Mouse (Mus musculus) heart, postnatal 0 days (tissue): ENCODE measurements around the gene Igsf23. TPM values are rescaled to one million over a fixed set of nuclear protein-coding genes. Genes with fewer than 3 reads are reported as not detected.
A peak's percentile ranks its signal among the peaks of the same experiment; 100 is the strongest.

Experiments used
- ATAC-seq: fragments of 200-750 bp; cut with Nextera tagmentation; 2 replicates; pipeline ENCODE4 v1.8.0; 2017; ENCODE audit warnings: low read depth, moderate number of reproducible peaks, moderate library complexity; ENCODE audit not compliant: insufficient read depth
- DNase-seq: peaks from one replicate; pipeline ENCODE4 v3.0.0-alpha.2; 2016; ENCODE audit warnings: low spot score
- H3K27ac ChIP-seq: fragments of 300-500 bp; sonication (generic); 2 replicates; pipeline ENCODE4 v1.5.1; 2014; ENCODE audit warnings: low read depth, mild to moderate bottlenecking
- H3K27me3 ChIP-seq: fragments of 300-500 bp; sonication (generic); 2 replicates; pipeline ENCODE4 v1.6.1; 2014; ENCODE audit warnings: low read length, mixed read lengths; ENCODE audit not compliant: control insufficient read depth, insufficient read depth
- H3K36me3 ChIP-seq: fragments of 300-500 bp; sonication (generic); replicated peaks from 2 replicates; pipeline ENCODE4 v1.6.1; 2014; ENCODE audit warnings: low read length, mixed read lengths; ENCODE audit not compliant: control insufficient read depth, insufficient read depth
- H3K4me1 ChIP-seq: fragments of 300-500 bp; sonication (generic); 2 replicates; pipeline ENCODE4 v1.6.1; 2014; ENCODE audit warnings: antibody characterized with exemption; ENCODE audit not compliant: control insufficient read depth, insufficient read depth
- H3K4me2 ChIP-seq: fragments of 300-500 bp; sonication (generic); 2 replicates; pipeline ENCODE4 v1.6.1; 2014; ENCODE audit warnings: low read depth, mild to moderate bottlenecking, low read length, moderate library complexity
- H3K4me3 ChIP-seq: fragments of 300-500 bp; sonication (generic); 2 replicates; pipeline ENCODE4 v1.5.1; 2014; ENCODE audit warnings: low read depth, low read length
- H3K9ac ChIP-seq: fragments of 300-500 bp; sonication (generic); replicated peaks from 2 replicates; pipeline ENCODE4 v1.6.1; 2014; ENCODE audit warnings: low read depth, low read length, mixed read lengths
- H3K9me3 ChIP-seq: fragments of 300-500 bp; sonication (generic); replicated peaks from 2 replicates; pipeline ENCODE4 v1.6.1; 2016; ENCODE audit warnings: low read length; ENCODE audit not compliant: control insufficient read depth
- CTCF ChIP-seq: IDR thresholded peaks from 2 replicates; pipeline ENCODE4 v1.5.1; 2016; ENCODE audit warnings: antibody characterized with exemption, control low read depth, low read depth
- EP300 ChIP-seq: IDR thresholded peaks from 2 replicates; pipeline ENCODE4 v1.6.1; 2016; ENCODE audit warnings: antibody characterized with exemption, low read depth
- WGBS: fragments of 180-500 bp; shearing (Covaris S2); extraction: QIAGEN DNeasy Blood & Tissue Kit; methylation state at CpG from one replicate; pipeline ENCODE4 v1.1.7; 2014; 5-methylcytosine and 5-hydroxymethylcytosine counted together
- polyA plus RNA-seq: library from polyadenylated mRNA; unstranded; fragments of >200 nt; fragmentation: Nextera tagmentation; extraction: Ambion mirVana; gene quantifications from 2 replicates; pipeline ENCODE4 v1.2.1, GENCODE M21; 2015
- total RNA-seq: library from RNA; depleted of rRNA; stranded (reverse); fragments of >200 nt; gene quantifications from 2 replicates; pipeline ENCODE4 v1.2.3, GENCODE M21; 2014; ENCODE audit warnings: low replicate concordance

The Igsf23 gene
- total and polyA plus RNA-seq, 2 experiments from 2014 or later, result 3.6 to 3.9 TPM

DNA sequence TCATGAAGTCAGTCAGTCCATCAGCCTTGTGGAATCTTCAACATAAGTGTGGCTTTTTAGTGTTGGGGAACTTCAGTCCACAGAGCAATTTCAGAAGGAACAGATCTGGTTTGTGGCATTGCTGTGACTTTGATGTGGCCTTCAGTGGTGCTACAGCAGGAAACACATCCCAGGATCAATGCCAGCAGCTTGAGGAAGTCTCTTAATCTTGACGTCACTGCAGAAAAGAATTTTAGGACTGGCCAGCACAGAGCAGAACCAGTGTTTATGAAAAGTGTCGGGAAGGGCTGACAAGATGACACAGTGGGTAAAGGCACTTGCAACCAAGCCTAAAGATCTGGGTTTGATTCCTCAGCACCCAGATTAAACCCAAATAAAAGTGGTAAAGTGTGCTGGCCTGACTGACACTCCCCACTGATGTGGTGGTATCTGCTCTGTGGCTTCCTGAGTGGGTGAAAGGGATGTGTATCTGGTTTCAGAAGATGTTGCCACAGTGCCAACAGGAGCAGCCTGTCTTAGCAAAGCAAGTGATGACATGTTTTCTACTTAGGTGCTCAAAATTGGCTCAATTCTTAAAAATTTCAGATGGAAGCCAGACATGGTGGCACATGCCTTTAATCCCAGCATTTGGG, 23.6 kb downstream of the Igsf23 start:
- ATAC-seq (0 out of 2 replicates have a peak, but pooled peaks have one; percentile 24), DNase-seq (no peak)
- Histone ChIP-seq H3K4me3 (no peak overlapping the region), H3K9ac (no peak overlapping the region), H3K9me3 (no peaks in the 10 kb centered on the region), H3K27me3 (no peaks in the 10 kb centered on the region), H3K4me2 (no peak overlapping the region), H3K36me3 (no peaks in the 10 kb centered on the region), H3K27ac (no peak overlapping the region), H3K4me1 (no peaks in the 10 kb centered on the region)
- TF ChIP-seq EP300, result no peak
- TF ChIP-seq CTCF, result no peak
- 6% methylated on average over 2 of the region's 2 CpGs for WGBS

DNA sequence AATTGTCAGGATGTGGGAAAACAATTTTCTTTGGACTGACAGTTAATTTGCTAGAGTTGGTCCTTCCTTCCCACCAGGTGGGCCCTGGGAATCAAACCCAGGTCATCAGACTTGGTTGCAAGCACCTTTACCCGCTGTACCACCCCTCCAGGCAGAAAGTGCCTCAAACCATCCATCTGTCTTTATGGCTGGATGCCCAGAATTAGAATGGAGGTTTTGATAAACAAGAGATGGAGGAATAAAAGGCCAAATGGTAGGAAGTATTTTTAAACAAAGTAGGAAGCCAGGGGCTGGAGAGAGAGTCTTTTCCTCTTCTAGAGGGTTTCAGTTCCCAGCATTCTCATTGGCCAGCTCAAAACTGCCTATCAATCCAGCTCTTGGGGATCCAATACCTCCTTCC, 25.2 kb downstream of the Igsf23 start:
- H3K36me3 ChIP-seq, result no peaks in the 10 kb centered on the region
- DNase-seq (no peak), ATAC-seq (no peak)
- no peak overlapping the region for H3K4me2 ChIP-seq
- H3K27me3 ChIP-seq, result no peaks in the 10 kb centered on the region
- H3K9ac ChIP-seq, result no peak overlapping the region
- no peak overlapping the region for H3K4me3 ChIP-seq
- no peaks in the 10 kb centered on the region for H3K9me3 ChIP-seq
- no peaks in the 10 kb centered on the region for H3K4me1 ChIP-seq
- no peak overlapping the region for H3K27ac ChIP-seq
- TF ChIP-seq EP300 (no peak), CTCF (no peak)
- WGBS, result 70% methylated on average over 1 of the region's 1 CpGs

DNA sequence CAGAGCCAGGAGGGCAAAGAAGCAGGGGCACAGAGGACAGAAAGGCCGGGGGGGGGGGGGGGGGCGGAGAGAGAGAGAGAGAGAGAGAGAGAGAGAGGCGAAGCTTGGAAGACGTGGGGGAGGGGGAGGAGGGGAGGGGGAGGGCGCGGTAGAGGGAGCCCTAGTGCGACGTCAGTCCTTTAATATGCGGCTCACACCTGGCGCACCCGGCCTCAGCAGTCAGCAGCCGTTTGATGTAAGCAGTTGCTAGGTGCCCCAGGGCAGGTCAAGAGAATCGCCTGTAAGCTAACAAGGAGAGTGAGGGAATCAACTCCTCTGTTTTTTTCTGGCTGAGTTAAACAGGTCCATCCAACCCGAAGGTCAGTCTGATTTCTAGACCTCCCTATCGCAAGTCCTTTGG, 26.8 kb downstream of the Igsf23 start:
- H3K4me2 ChIP-seq, result no peak overlapping the region

DNA sequence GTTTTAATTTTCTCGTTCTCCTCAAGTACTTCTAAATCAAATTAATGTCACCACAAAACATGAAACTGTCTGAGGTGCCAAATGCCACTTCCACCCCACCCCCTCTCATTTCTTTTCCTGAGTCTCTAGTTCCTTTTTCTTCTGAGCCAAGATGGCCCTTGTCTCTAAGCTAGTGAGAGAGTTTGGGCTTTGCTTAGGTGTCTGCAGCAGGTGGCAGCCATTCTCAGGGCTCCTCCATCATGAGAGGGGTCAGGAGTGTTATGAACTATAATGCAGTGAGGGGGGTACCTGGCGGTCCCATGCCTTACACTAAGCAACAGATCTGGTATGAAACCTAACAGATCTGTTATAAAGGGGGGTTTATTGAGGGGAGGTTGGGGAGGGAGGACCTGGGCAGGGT, 27.2 kb downstream of the Igsf23 start:
- Histone ChIP-seq H3K4me3 (no peak overlapping the region), H3K9me3 (no peaks in the 10 kb centered on the region), H3K4me2 (no peak overlapping the region), H3K4me1 (peaks cover 5% of the 10 kb centered on the region; the same call in 1 of the 2 replicates), H3K27ac (peak overlapping the region; percentile 38; the same call in 1 of the 2 replicates), H3K27me3 (no peaks in the 10 kb centered on the region), H3K9ac (no peak overlapping the region), H3K36me3 (peaks cover 4% of the 10 kb centered on the region)
- no peak for DNase-seq
- TF ChIP-seq CTCF, result no peak
- TF ChIP-seq EP300, result no peak
- no peak for ATAC-seq
- WGBS, result 57% methylated on average over 2 of the region's 2 CpGs

More for the DNA sequence above, 26.8 kb downstream of the Igsf23 start:
- H3K27me3 ChIP-seq, result no peaks in the 10 kb centered on the region
- no peaks in the 10 kb centered on the region for H3K9me3 ChIP-seq
- H3K4me1 ChIP-seq, result peaks cover 5% of the 10 kb centered on the region; the same call in 1 of the 2 replicates
- ATAC-seq, result no peak
- H3K27ac ChIP-seq, result no peak overlapping the region
- H3K36me3 ChIP-seq, result no peaks in the 10 kb centered on the region
- no peak for DNase-seq
- TF ChIP-seq EP300 (no peak), CTCF (no peak)
- WGBS, result 11% methylated on average over 11 of the region's 15 CpGs
- H3K9ac ChIP-seq, result no peak overlapping the region
- H3K4me3 ChIP-seq, result no peak overlapping the region

DNA sequence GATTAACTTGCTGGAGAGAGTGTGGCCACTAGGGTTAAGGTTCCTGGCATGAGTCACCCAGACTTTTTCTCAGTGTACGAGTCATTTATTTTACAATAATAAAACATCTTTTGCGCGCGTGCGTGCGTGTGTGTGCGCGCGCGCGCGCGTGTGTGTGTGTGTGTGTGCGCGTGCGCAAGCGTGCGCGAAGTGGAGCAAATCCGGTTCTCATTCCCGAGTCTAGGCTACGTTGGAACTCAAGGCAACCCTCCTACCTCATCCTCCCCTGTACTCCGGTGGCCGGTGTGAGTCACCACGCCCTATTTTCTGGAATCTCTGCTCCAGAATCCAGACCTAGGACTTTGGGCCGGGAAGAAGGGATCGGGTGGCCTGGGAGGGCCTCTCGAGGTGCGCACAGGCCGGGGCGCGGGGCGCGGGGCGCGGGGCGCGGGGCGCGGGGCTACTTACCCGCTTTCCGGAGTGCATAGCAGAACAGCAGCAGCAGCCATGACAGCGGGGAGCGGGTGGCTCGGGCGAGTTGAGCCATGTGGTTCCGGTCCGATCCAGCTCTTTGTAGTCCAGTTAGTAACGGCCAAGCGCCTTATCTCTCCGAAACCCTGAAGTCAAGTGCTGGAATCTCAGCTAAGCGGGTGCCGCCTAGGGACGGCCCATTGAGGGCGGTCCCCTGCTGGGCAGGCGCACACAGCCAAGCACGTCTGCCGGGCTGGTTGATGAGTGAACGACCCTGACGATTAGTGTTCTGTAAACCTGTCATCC, 29.9 kb downstream of the Igsf23 start, which contains the start of gene Pvr:
Gene Pvr, minus strand, starts transcription at position 655 of the 756 bp plus-strand sequence.
- peak; percentile 91 for ATAC-seq
- under 1% methylated on average over 59 of the region's 60 CpGs for WGBS
- peak; percentile 90 for DNase-seq

More for the DNA sequence above, 29.9 kb downstream of the Igsf23 start, which contains the start of gene Pvr:
- TF ChIP-seq EP300 (no peak), CTCF (peak; percentile 36)
- Histone ChIP-seq H3K9me3 (no peaks in the 10 kb centered on the region), H3K4me3 (peak within 1 kb of the TSS; percentile 84), H3K4me2 (peak within 1 kb of the TSS; percentile 76), H3K4me1 (peaks cover 5% of the 10 kb centered on the region; the same call in 1 of the 2 replicates), H3K9ac (peak within 1 kb of the TSS; percentile 90), H3K27ac (peak within 1 kb of the TSS; percentile 93), H3K27me3 (no peaks in the 10 kb centered on the region), H3K36me3 (peaks cover 28% of the 10 kb centered on the region)
